Mouse (Mus musculus) hindlimb bud, embryonic 11.5 days (tissue): ENCODE measurements around the gene Myog.
"Not testable (repeated sequence)": the region's sequence is repeated elsewhere in the genome, so short reads cannot be mapped to it uniquely, and the experiment has no call there.

Experiments
- DNase-seq: peaks from one replicate; pipeline ENCODE4 v3.0.0-alpha.2; 2012; ENCODE audit warnings: low read depth, low spot score; ENCODE audit errors: extremely low spot score

Myog gene

DNA sequence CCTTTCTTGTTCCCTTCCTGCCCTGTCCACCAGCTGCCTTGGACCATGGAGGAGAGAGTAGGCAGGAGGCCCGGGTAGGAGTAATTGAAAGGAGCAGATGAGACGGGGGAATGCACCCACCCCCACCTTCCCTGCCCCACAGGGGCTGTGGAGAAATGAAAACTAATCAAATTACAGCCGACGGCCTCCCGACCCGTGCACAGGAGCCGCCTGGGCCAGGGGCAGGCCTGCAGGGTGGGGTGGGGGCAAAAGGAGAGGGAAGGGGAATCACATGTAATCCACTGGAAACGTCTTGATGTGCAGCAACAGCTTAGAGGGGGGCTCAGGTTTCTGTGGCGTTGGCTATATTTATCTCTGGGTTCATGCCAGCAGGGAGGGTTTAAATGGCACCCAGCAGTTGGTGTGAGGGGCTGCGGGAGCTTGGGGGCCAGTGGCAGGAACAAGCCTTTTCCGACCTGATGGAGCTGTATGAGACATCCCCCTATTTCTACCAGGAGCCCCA, at the start of gene Myog:
TSS of gene Myog (plus strand) at position 392 of the 502 bp plus-strand sequence.
- DNase-seq = no peak

GRCm38 (mm10) chr1:134240701-134241100, 49.1 kb upstream of the Myog start:
- no peak for DNase-seq

GRCm38 (mm10) chr1:134241298-134241697, 48.5 kb upstream of the Myog start:
- DNase-seq = no peak

- no peak for DNase-seq
Observed at GRCm38 (mm10) chr1:134242286-134242685, 47.5 kb upstream of the Myog start.

DNA sequence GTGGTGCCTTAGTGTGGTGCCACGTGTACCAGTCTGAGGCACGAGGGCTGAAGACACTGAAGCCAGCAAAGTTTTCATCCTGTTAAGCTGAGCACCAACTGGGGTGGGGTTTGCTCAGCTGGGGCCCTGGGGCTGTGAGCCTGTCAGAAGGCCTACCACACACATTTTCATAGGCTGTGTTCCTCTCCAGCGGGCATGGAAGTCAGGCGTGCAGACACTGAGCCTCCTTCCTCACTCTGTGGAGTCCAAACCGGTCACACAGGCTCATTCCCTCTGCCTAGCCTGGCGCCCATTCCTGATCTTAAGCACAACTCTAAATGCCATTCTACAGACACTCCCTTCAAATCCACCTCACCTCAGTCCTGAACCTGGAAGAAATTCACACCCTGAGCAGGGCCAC, 46.3 kb upstream of the Myog start:
- DNase-seq = no peak

- peak; percentile 35 for DNase-seq
Observed at GRCm38 (mm10) chr1:134243948-134244914, 45.6 kb upstream of the Myog start.

DNA sequence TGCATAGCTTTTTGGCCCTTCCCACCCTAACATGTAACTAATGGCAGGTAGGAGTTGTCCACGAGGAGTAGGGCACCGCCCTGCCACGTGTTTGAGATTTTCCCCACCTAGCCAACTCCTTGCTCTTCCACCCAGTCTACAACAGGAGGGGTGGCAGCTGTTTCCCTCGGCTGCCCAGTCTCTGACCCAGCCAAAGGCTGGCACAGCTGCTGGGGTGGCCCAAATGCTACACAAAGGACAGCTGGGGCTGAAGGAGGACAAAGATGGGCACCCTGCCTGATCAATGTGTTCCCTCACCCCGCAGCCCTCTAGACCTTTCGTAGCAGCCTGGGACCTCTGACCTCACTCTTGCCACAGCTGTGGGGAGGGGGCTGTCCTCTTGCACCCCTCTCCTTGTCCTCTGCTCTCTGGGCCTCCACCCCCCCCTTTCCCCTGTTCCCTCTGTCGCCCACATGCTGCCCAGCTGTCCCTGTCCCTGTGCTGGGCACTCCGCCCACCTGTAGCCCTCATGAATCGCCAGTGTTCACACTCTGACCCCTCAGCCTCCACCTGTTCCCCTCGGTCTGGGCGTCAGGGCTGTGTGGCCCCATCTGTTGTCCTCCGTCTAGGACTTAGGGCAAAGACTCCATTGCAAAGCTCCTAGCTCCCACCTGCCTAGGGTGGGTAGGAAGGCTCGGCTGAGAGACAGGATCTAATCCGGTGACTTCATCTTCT, 44.6 kb upstream of the Myog start:
- no peak for DNase-seq

DNA sequence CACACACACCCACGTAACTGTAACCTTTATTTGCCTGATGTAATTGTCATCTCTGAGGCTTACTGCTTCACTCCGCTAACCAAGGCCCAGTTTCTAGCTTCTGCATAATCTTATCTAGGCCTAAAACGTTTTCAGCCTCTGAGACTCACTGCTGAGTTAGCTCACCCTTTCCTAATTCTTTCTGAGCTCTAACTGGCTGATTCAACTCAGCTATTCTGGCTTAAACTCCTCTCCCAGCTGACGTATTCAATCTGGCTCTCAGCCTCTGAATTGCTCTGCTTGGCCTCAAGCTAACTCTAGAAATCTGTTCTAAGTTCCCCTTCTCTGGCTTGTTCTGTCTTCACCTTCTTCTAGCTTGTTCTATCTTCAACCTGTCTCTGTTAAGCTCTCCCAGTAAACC, 43.2 kb upstream of the Myog start:
- DNase-seq = no peak

DNA sequence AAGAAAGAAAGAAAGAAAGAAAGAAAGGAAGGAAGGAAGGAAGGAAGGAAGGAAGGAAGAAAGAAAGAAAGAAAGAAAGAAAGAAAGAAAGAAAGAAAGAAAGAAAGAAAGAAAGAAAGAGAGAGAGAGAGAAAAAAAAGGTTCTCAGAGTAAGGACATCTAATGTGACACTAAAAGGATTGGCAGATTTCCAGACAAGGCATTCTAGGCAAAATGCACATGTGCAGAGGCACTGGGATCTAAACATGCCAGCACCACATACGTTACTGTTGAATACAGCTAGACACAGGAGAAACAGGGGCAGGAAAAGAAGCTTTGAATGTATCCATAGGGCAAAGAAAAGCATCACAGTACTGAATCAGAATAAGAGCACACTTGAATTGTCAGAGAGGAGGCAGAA, 40.1 kb upstream of the Myog start:
- not testable (repeated sequence) for DNase-seq

DNA sequence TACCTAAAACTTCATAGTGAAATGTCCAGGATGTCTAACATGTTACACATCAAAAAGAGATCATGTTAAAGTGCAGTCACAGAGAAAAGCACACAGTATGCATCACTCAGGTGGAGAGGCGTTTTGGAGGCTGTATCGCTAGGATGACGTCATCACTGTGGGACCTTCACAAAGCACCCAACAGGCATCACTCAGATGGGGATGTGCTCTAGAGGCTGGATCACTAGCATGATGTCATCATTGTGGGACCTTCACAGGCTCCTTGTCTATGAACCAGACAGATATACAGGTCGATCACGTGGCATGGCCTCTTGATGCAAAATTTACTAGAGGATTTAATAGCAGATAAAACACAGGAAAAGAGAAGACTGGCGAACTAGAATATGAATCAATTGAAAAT, 25.4 kb upstream of the Myog start:
- no peak for DNase-seq

- no peak for DNase-seq
Observed at GRCm38 (mm10) chr1:134265797-134266196, 24.0 kb upstream of the Myog start.

DNA sequence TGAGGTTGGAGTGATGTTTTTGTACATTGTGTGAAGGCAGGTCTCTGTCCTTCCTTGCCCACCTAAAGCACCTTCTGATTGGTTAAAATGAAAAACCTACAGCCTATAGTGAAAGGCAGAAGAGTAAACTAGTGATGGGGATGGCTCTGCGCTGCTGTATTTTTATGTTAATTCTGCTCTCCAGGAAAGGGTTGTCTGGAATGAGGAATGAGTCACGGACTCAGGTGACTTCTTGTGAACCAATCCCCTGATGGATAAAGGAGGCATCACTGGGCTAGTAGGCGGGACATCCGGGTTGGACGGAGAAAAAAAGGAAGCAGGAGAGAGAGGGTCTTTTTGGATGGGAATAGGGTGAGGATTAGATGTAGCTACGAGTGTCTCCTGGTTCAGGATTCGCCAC, 19.8 kb upstream of the Myog start:
- no peak for DNase-seq

GRCm38 (mm10) chr1:134272754-134273250, 17.0 kb upstream of the Myog start:
- no peak for DNase-seq

- no peak for DNase-seq
Observed at GRCm38 (mm10) chr1:134273493-134274395, 16.0 kb upstream of the Myog start.

DNA sequence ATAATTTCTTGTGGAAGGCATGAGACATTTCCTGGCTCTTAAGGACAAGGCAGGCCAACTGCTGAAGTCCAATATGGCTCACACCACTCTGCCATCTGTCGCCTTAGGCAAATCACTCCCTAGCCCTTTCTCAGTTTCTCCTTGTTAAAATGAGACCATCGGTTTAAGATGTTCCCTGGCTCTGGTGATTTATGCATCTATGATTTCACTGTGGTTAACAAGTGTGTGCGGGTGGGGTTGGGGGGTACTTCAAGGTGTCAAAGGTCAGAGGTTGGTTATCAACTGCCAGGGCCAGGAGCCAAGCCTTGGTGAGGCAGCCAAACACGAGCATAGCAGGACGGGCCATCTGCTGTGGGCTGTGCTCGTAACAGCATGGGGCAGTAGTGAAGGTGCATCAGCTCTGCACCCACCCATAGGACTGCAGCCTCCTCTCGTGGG, 15.3 kb upstream of the Myog start:
- DNase-seq = no peak

GRCm38 (mm10) chr1:134275616-134276464, 13.9 kb upstream of the Myog start:
- DNase-seq = no peak

GRCm38 (mm10) chr1:134276823-134277222, 13.0 kb upstream of the Myog start:
- DNase-seq = no peak

GRCm38 (mm10) chr1:134280174-134280573, 9.6 kb upstream of the Myog start:
- DNase-seq = no peak

- no peak for DNase-seq
Observed at GRCm38 (mm10) chr1:134281563-134281962, 8.2 kb upstream of the Myog start.

DNA sequence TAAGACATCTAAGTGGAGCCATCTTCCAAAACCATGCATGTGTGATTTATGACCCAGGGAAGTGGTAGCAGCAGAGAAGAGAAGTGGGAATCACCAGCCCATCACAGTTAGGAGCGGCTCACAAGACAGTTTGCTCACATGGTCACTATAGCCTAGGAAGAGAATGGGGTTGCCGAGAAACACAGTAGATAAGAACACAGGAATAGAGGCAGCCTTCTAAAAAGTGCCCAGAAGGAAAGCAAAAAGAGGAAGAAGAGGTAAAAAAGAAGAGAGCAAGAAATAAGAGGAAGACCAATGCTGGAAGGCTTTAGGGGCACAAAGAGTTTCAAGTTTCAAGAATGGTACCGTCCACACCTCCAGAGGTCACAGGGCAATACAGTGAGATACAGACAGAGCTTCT, 7.4 kb upstream of the Myog start:
- DNase-seq = no peak
